Mouse (Mus musculus) liver, embryonic 12.5 days (tissue): ENCODE data around the gene Mb. TPM values are rescaled to one million over a fixed set of nuclear protein-coding genes. Genes with fewer than 3 reads are reported as not detected.

ENCODE experiments used
- ATAC-seq: fragments of 200-750 bp; cut with Nextera tagmentation; 2 replicates; pipeline ENCODE4 v1.8.0; 2017; ENCODE audit warnings: moderate number of reproducible peaks, mild to moderate bottlenecking, moderate library complexity
- H3K27ac ChIP-seq: fragments of 300-500 bp; sonication (generic); 2 replicates; pipeline ENCODE4 v1.5.1; 2016; ENCODE audit warnings: mild to moderate bottlenecking
- H3K27me3 ChIP-seq: fragments of 300-500 bp; sonication (generic); replicated peaks from 2 replicates; pipeline ENCODE4 v1.6.1; 2016; ENCODE audit warnings: mild to moderate bottlenecking, moderate library complexity
- H3K36me3 ChIP-seq: fragments of 300-500 bp; sonication (generic); 2 replicates; pipeline ENCODE4 v1.6.1; 2016; ENCODE audit warnings: mild to moderate bottlenecking, moderate library complexity
- H3K4me1 ChIP-seq: fragments of 300-500 bp; sonication (generic); 2 replicates; pipeline ENCODE4 v1.6.1; 2016
- H3K4me2 ChIP-seq: fragments of 300-500 bp; sonication (generic); 2 replicates; pipeline ENCODE4 v1.6.1; 2016; ENCODE audit warnings: mild to moderate bottlenecking, moderate library complexity
- H3K4me3 ChIP-seq: fragments of 300-500 bp; sonication (generic); 2 replicates; pipeline ENCODE4 v1.5.1; 2016; ENCODE audit warnings: mild to moderate bottlenecking, moderate library complexity
- H3K9ac ChIP-seq: fragments of 300-500 bp; sonication (generic); 2 replicates; pipeline ENCODE4 v1.6.1; 2016; ENCODE audit warnings: mild to moderate bottlenecking, moderate library complexity
- H3K9me3 ChIP-seq: fragments of 300-500 bp; sonication (generic); replicated peaks from 2 replicates; pipeline ENCODE4 v1.6.1; 2016; ENCODE audit warnings: mild to moderate bottlenecking, moderate library complexity
- WGBS: fragments of 180-500 bp; shearing (Covaris S2); methylation state at CpG from one replicate; pipeline ENCODE4 v1.1.7; 2016; ENCODE audit not compliant: insufficient replicate concordance; 5-methylcytosine and 5-hydroxymethylcytosine counted together
- polyA plus RNA-seq: library from polyadenylated mRNA; unstranded; fragments of >200 nt; fragmentation: Nextera tagmentation; extraction: Ambion mirVana; gene quantifications from 2 replicates; pipeline ENCODE4 v1.2.1, GENCODE M21; 2016

Gene Mb
- polyA plus RNA-seq, 1 experiment from 2014 or later, result 0.17 TPM

DNA sequence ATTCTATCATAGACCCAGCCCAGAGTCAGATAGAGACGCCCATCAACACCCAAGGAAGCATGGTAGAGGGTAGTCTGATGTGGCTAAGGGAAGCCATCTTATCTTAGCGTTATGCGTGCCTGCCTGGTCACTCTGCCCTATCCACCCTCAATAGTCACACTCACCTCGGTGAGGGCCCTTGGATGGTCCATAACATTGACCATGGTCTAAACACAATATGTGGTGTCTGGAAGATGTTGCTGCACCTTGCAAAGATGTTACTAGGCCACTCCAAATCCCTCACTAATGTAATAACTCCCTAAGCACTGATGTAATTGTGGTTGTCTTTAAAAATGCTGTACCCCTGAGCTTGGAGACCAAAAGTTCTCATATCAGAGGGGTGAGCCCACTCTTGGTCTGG is 77.8 kb downstream of the Mb start:
- WGBS, result 59% methylated on average over 4 of the region's 4 CpGs
- no peak for ATAC-seq

More for the DNA sequence above, 77.8 kb downstream of the Mb start:
- Histone ChIP-seq H3K9me3 (no peaks in the 10 kb centered on the region), H3K27ac (no peak overlapping the region), H3K27me3 (peaks cover 22% of the 10 kb centered on the region), H3K4me2 (no peak overlapping the region), H3K36me3 (no peaks in the 10 kb centered on the region), H3K4me3 (no peak overlapping the region), H3K4me1 (peaks cover 6% of the 10 kb centered on the region; the same call in 1 of the 2 replicates), H3K9ac (no peak overlapping the region)

Other genes with a start within 250 kb of the Mb start
- gene Zfp251, start 179.2 kb downstream of the Mb start, polyA plus RNA-seq, result 10.0 and 10.6 TPM in 2 replicates
- gene Zfp7, start 171.4 kb downstream of the Mb start, polyA plus RNA-seq, result 4.4 and 5.3 TPM in 2 replicates
- not detected in 2 replicates for gene Gm49527, start 171.3 kb downstream of the Mb start, polyA plus RNA-seq
- gene Zfp647, start 125.2 kb downstream of the Mb start, polyA plus RNA-seq, result 2.5 and 3.0 TPM in 2 replicates
- 32.6 and 34.2 TPM in 2 replicates for gene 1110038F14Rik, start 102.2 kb downstream of the Mb start, polyA plus RNA-seq
- gene Apol6, start 5.9 kb downstream of the Mb start, polyA plus RNA-seq, result 0.14 and 0.25 TPM in 2 replicates